10 mouse cellular contexts compared by ENCODE assay signal in the genomic region with DNA sequence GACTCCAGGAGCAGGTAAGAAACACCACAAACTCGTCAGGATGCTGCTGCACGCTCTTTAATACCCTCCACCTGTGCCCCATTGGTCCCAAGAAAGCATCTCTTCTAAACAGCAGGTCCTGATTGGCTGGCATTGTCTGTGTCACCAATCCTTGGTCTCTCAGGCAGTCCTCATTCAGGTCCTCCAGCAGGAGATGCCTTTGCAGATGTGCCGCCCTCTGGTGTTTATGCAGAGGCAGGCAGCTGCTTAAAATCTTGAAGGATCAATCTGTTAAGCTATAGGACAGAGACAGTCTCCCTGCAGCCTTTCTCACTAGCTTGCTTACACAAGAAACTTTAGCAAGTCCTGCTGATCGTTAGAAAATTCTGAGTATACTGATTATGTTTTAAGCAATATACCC.
DNase-seq lines count a peak whose midpoint lies in the region; TF ChIP-seq lines count a peak whose summit lies in the region.
"Had no signal": no experiment of that assay in that cellular context is flagged by ENCODE, and none has a peak within 500 bp of the region (broad histone marks: within the 10 kb centered on the region; RNA-seq: fewer than 3 reads in every experiment).

No protein-coding gene starts in this region.

- no peaks in the 10 kb centered on the region for H3K9me3 ChIP-seq in E14TG2a.4 (ENCODE audit: low read length)
- H3K9me3 ChIP-seq: neural tube, embryonic 12.5 days had no signal

- H3K27me3 ChIP-seq in E14TG2a.4 (ENCODE audit: insufficient read depth, low read length) = no peaks in the 10 kb centered on the region
- H3K27me3 ChIP-seq: neural tube, embryonic 12.5 days had no signal

- peak; percentile 28 for DNase-seq in kidney, postnatal 10 days
- DNase-seq in kidney, adult 11 months = no peak
- peak; percentile 87 for DNase-seq in R1 (ENCODE audit: low read depth, low spot score)
- peak; percentile 6 to 49 for DNase-seq in kidney, postnatal 36 days
- DNase-seq in thymus, postnatal 36 days = no peak
- no peak for DNase-seq in cerebellum, postnatal 25 days
- DNase-seq: cerebellum, adult 2 months; thymus, postnatal 25 days had no signal

- no peak overlapping the region for H3K4me3 ChIP-seq in E14TG2a.4 (replicated peaks; ENCODE audit: low read length)
- H3K4me3 ChIP-seq: neural tube, embryonic 12.5 days had no signal

- H3K36me3 ChIP-seq in E14TG2a.4 (ENCODE audit: insufficient read depth, low read length) = no peaks in the 10 kb centered on the region
- H3K36me3 ChIP-seq: neural tube, embryonic 12.5 days had no signal

- peak; percentile 49 for TF ChIP-seq CTCF in E14TG2a.4 (conservative IDR thresholded peaks at IDR 0.05; ENCODE audit: low read length)

- H3K4me1 ChIP-seq in E14TG2a.4 (replicated peaks; ENCODE audit: low read depth, low read length) = peaks cover 21% of the 10 kb centered on the region
- H3K4me1 ChIP-seq: neural tube, embryonic 12.5 days had no signal

Comparison
In these comparisons a context has a peak if more than half of its experiments do, and no peak if none do; other contexts are left out.
1. DNase-seq: peak in kidney, postnatal 10 days (single experiment), R1 (single experiment) and kidney, postnatal 36 days (2 of 2); none in kidney, adult 11 months (single experiment), thymus, postnatal 36 days (0 of 2) and cerebellum, postnatal 25 days (0 of 2).